Mouse (Mus musculus) monocyte, adult 2 months (primary cell): ENCODE results near the gene Anapc2.
A peak's percentile ranks its signal among the peaks of the same experiment; 100 is the strongest.

Experiments used
- DNase-seq, 2 experiments: peaks; one replicate each; pipeline ENCODE4 v3.0.0; 2022; ENCODE audit warnings: low spot score in 2 of 2, low read depth in 1 of 2

Anapc2 gene

GRCm38 (mm10) chr2:25271827-25272511, at the start of gene Anapc2, which contains the start of gene Ssna1:
Gene Anapc2 (plus strand): TSS chr2:25272478.
Gene Ssna1 (minus strand): TSS chr2:25272438.
- peak; percentile 95 to 97 for DNase-seq

- DNase-seq, result peak in 1 of 2 experiments; percentile 69
Measured at GRCm38 (mm10) chr2:25223681-25224491, 48.4 kb upstream of the Anapc2 start.

- DNase-seq, result no peak
Measured at GRCm38 (mm10) chr2:25224492-25224765, 47.8 kb upstream of the Anapc2 start, which contains the start of gene Tubb4b. Gene Tubb4b (minus strand): TSS chr2:25224702.

- peak; percentile 97 to 98 for DNase-seq
Measured at GRCm38 (mm10) chr2:25224766-25225752, 47.2 kb upstream of the Anapc2 start.

GRCm38 (mm10) chr2:25225811-25226379, 46.4 kb upstream of the Anapc2 start:
- DNase-seq, result no peak

- DNase-seq, result no peak
Measured at GRCm38 (mm10) chr2:25226864-25227263, 45.4 kb upstream of the Anapc2 start.

- no peak for DNase-seq
Measured at GRCm38 (mm10) chr2:25227406-25227805, 44.9 kb upstream of the Anapc2 start.

GRCm38 (mm10) chr2:25228431-25228889, 43.8 kb upstream of the Anapc2 start:
- peak; percentile 74 to 76 for DNase-seq

- no peak for DNase-seq
Measured at GRCm38 (mm10) chr2:25228995-25229530, 43.2 kb upstream of the Anapc2 start.

GRCm38 (mm10) chr2:25229582-25229981, 42.7 kb upstream of the Anapc2 start:
- DNase-seq, result no peak

GRCm38 (mm10) chr2:25230581-25230980, 41.7 kb upstream of the Anapc2 start:
- no peak for DNase-seq

GRCm38 (mm10) chr2:25231038-25231437, 41.2 kb upstream of the Anapc2 start:
- no peak for DNase-seq

- no peak for DNase-seq
Measured at GRCm38 (mm10) chr2:25233421-25233820, 38.9 kb upstream of the Anapc2 start.

GRCm38 (mm10) chr2:25234050-25234449, 38.2 kb upstream of the Anapc2 start, which contains the start of gene Slc34a3:
Gene Slc34a3 (minus strand): TSS chr2:25234364.
- no peak for DNase-seq

- DNase-seq, result no peak
Measured at GRCm38 (mm10) chr2:25234551-25235220, 37.6 kb upstream of the Anapc2 start.

- DNase-seq, result no peak
Measured at GRCm38 (mm10) chr2:25236614-25237013, 35.7 kb upstream of the Anapc2 start, which contains the start of gene Rnf224. Gene Rnf224 (minus strand): TSS chr2:25236787.

GRCm38 (mm10) chr2:25237522-25237921, 34.8 kb upstream of the Anapc2 start:
- DNase-seq, result no peak

- no peak for DNase-seq
Measured at GRCm38 (mm10) chr2:25238106-25238505, 34.2 kb upstream of the Anapc2 start.

GRCm38 (mm10) chr2:25239766-25240165, 32.5 kb upstream of the Anapc2 start:
- DNase-seq, result no peak

GRCm38 (mm10) chr2:25240310-25240709, 32.0 kb upstream of the Anapc2 start:
- DNase-seq, result no peak
